Mouse (Mus musculus) bone marrow macrophage, adult 2 months (primary cell): Measurements from ENCODE around the gene Serpind1.

Experiments used
- CTCF ChIP-seq: IDR thresholded peaks from 2 replicates; pipeline ENCODE4 v1.5.1; 2012; ENCODE audit warnings: low read depth, mild to moderate bottlenecking, low read length, moderate library complexity
- POLR2A ChIP-seq: IDR thresholded peaks from 2 replicates; pipeline ENCODE4 v1.6.1; 2012; ENCODE audit warnings: mild to moderate bottlenecking, low read depth, low read length, borderline replicate concordance

GRCm38 (mm10) chr16:17339701-17340100 is 8.5 kb downstream of the Serpind1 start:
- TF ChIP-seq POLR2A = no peak
- TF ChIP-seq CTCF = no peak
